Mouse (Mus musculus) heart, adult 2 months (tissue): ENCODE results near the gene Klk9.

Experiments used
- CTCF ChIP-seq: fragments of 200-600 bp; IDR thresholded peaks from 2 replicates; pipeline ENCODE4 v1.8.1; 2022; ENCODE audit warnings: antibody characterized with exemption, mild to moderate bottlenecking, moderate library complexity
- EP300 ChIP-seq: fragments of 200-500 bp; IDR thresholded peaks from 2 replicates; pipeline ENCODE4 v1.6.1; 2011; ENCODE audit warnings: low read depth, low read length, control low read depth; ENCODE audit not compliant: insufficient read depth

GRCm38 (mm10) chr7:43816746-43817145, 25.1 kb downstream of the Klk9 start:
- TF ChIP-seq CTCF (no peak), EP300 (no peak)
